Mouse (Mus musculus): ENCODE measurements at regions not wholly inside any gene's neighbourhood (a gene's known extent, or its start where the extent isn't known, plus 50 kb on each side); places are given as distances from the start of the nearest gene placed in this dataset.

DNA sequence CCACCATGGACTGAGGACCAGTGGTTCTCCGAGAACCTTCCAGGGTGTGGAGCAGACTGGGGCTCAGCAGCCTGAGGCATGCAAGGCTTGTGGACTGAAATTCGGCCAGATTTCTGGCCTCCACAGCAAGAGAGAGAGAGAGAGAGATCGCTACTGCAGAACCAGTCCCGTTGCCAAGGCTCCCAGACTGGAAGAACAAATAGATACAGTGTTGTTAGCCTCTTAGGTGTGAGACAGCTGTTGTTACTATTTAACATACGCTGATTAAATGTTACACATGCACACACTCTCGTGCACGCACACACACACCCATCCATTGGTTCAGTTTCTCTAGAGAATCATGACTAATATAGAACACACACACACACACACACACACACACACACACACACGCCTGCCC lies 133.4 kb upstream of the Ajap1 start:
- TF ChIP-seq CTCF (IDR thresholded peaks at IDR 0.05; ENCODE audit: low read depth, low read length) (no peak), POLR2A (IDR thresholded peaks at IDR 0.05; ENCODE audit: extremely low read depth, insufficient read depth, low read length) (no peak)

Data from liver, adult 2 months (tissue).